Mouse (Mus musculus) adrenal gland, postnatal 4 days (tissue): Measurements from ENCODE around the gene Prph. TPM values are rescaled to one million over a fixed set of nuclear protein-coding genes. Genes with fewer than 3 reads are reported as not detected.
"Not testable (repeated sequence)": the region's sequence is repeated elsewhere in the genome, so short reads cannot be mapped to it uniquely, and the experiment has no call there.

ENCODE experiments used
- DNase-seq, 2 experiments: peaks; one replicate each; pipeline ENCODE4 v3.0.0; 2021 to 2022; ENCODE audit warnings: low spot score in 2 of 2, mixed read lengths in 2 of 2
- total RNA-seq, 2 experiments: library from RNA; stranded (reverse); gene quantifications; 2 replicates each; pipeline ENCODE4 v1.2.3; 2021

Gene Prph
- total RNA-seq, 2 experiments from 2014 or later = 26.7 to 68.4 TPM

GRCm38 (mm10) chr15:99032041-99032725 is 22.8 kb upstream of the Prph start:
- no peak for DNase-seq

GRCm38 (mm10) chr15:99032726-99033250 is 22.2 kb upstream of the Prph start:
- no peak for DNase-seq

GRCm38 (mm10) chr15:99033498-99034270 is 21.3 kb upstream of the Prph start:
- no peak for DNase-seq

- no peak for DNase-seq
Measured at GRCm38 (mm10) chr15:99035431-99035830, 19.5 kb upstream of the Prph start.

- no peak for DNase-seq
Measured at GRCm38 (mm10) chr15:99036249-99036905, 18.6 kb upstream of the Prph start.

GRCm38 (mm10) chr15:99038025-99038424 is 16.9 kb upstream of the Prph start:
- no peak for DNase-seq

GRCm38 (mm10) chr15:99038797-99039196 is 16.2 kb upstream of the Prph start:
- DNase-seq = no peak

- no peak for DNase-seq
Measured at GRCm38 (mm10) chr15:99039306-99039705, 15.7 kb upstream of the Prph start.

- DNase-seq = no peak
Measured at GRCm38 (mm10) chr15:99039996-99040919, 14.7 kb upstream of the Prph start.

GRCm38 (mm10) chr15:99040920-99041856 is 13.8 kb upstream of the Prph start:
- no peak for DNase-seq

- no peak for DNase-seq
Measured at GRCm38 (mm10) chr15:99042334-99042733, 12.6 kb upstream of the Prph start.

GRCm38 (mm10) chr15:99044854-99045253 is 10.1 kb upstream of the Prph start:
- no peak for DNase-seq

GRCm38 (mm10) chr15:99045734-99046133 is 9.2 kb upstream of the Prph start:
- not testable (repeated sequence) for DNase-seq

GRCm38 (mm10) chr15:99049473-99050253 is 5.3 kb upstream of the Prph start:
- no peak for DNase-seq

- DNase-seq = no peak
Measured at GRCm38 (mm10) chr15:99053373-99053772, 1.6 kb upstream of the Prph start.

- DNase-seq = no peak
Measured at GRCm38 (mm10) chr15:99055511-99055961, 562 bp downstream of the Prph start.

- no peak for DNase-seq
Measured at GRCm38 (mm10) chr15:99056332-99056731, 1.4 kb downstream of the Prph start.

GRCm38 (mm10) chr15:99065557-99066165 is 10.7 kb downstream of the Prph start:
- no peak for DNase-seq
